Mouse (Mus musculus) Patski (cell line): ENCODE measurements around the gene Jph3. TPM values are rescaled to one million over a fixed set of nuclear protein-coding genes. Genes with fewer than 3 reads are reported as not detected.

Source experiments
- ATAC-seq: fragments of 100-300 bp; one replicate; pipeline ENCODE4 v1.8.0; 2021
- CTCF ChIA-PET: fragments of 350-600 bp; sonication (Branson Sonifier 250); formaldehyde crosslinking; loops from one replicate; lab custom pipeline; 2022; ENCODE audit warnings: inconsistent platforms; lab: Charles Lee
- POLR2A ChIA-PET: fragments of 350-600 bp; sonication (Branson Sonifier 250); formaldehyde crosslinking; loops from one replicate; lab custom pipeline; 2022; ENCODE audit warnings: antibody characterized with exemption, inconsistent platforms; lab: Charles Lee
- DNase-seq: peaks from one replicate; pipeline ENCODE4 v3.0.0-alpha.2; 2011; ENCODE audit warnings: low read depth, low spot score
- H3K27me3 ChIP-seq: fragments of 371-371 bp; one replicate; pipeline ENCODE4 v1.5.1; 2021
- CTCF ChIP-seq: fragments of 100-300 bp; IDR thresholded peaks from one replicate; pipeline ENCODE4 v1.5.1; 2021
- in situ Hi-C: fragments of 300-500 bp; cut with MboI; formaldehyde crosslinking; loops from 3 replicates; pipeline ENCODE4 v1.11.1; 2018; ENCODE audit warnings: low pct_unique_long_range_greater_than_20kb, mixed read lengths
- polyA plus RNA-seq: library from polyadenylated mRNA; unstranded; gene quantifications from one replicate; pipeline ENCODE4 v1.2.3, GENCODE M21; 2021

Gene Jph3
- polyA plus RNA-seq, 1 experiment from 2014 or later = 0.04 TPM

DNA sequence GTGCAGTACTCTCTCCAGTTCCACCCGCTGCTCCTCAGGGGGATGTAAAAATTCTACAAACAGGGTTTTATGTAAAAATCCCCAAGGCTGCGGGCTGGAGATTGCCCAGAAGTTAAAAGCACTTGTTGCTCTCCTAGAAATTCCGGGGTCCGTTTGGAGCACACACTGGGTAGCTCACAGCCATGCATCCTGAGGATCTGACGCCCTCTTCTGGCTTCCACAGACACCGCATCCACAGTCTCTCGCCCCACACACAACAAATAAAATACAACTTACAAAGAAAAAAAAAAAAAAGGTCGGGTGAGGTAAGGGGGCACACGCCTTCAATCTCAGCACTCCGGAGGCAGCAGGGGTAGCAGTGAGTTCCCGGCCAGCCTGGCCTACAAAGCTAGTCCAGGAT, 78.6 kb downstream of the Jph3 start:
- ATAC-seq (no peak), DNase-seq (no peak)
- in situ Hi-C loops = no loop called here
- TF ChIP-seq CTCF = no peak
- no peaks in the 10 kb centered on the region for H3K27me3 ChIP-seq
- ChIA-PET POLR2A (no interaction called here), CTCF (no interaction called here)

DNA sequence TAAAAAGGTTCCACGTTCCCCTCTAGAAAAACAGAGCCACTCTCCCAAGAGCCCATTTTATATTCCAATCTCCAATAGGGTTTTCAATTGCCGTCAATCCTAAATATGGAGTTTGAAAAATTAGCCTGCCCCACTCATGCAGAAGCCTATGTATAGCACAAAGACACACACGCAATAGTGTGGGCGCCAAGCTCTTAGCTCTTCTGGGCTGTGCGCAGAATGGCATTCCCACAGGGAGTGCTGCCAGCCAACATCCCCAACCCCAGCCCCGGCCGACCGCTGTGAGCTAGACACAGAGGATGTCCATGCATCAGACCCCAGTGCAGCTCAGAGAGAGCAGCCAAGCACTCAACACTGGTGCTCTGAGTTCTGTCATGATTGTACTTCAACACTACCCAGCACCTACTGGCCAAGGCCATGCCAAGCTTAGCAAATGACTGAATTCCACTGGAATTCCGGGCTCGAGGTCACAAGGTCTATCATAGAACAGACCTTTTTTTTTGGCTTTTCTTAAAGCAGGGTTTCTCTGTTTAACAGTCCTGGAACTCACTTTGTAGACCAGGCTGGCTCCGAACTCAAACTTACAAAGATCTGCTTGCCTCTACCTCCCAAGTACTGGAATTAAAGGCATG, 80.2 kb downstream of the Jph3 start:
- POLR2A ChIA-PET = no interaction called here
- CTCF ChIA-PET = interaction anchor here (1.6 kb wide), 1 partner anchor 23 kb away, joined by 8 read pairs; no protein-coding TSS in a partner anchor
- DNase-seq = no peak
- no peak for ATAC-seq
- no peaks in the 10 kb centered on the region for H3K27me3 ChIP-seq
- TF ChIP-seq CTCF = no peak
- in situ Hi-C loops = no loop called here

DNA sequence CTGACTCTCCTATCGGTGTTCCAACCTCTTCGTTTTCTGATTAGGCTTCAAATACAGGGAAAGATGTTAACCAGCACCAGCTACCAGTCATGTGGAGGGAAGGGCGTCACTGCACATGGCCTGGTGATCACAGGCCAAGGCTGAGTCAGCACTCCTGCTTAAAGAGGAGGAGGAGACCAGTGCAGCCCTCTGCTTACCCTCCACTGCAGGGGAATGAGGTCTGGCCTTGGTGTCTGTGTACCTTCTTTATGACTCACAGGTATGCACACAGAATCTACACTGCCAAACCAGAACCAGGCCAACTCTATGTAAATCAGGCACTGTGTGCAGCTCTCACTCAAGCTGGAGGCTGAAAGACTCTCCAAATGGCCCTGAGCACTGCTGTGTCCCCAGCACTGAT, 82.1 kb downstream of the Jph3 start:
- no peaks in the 10 kb centered on the region for H3K27me3 ChIP-seq
- ChIA-PET CTCF (no interaction called here), POLR2A (no interaction called here)
- no peak for TF ChIP-seq CTCF
- no peak for ATAC-seq
- in situ Hi-C loops = no loop called here
- DNase-seq = no peak

DNA sequence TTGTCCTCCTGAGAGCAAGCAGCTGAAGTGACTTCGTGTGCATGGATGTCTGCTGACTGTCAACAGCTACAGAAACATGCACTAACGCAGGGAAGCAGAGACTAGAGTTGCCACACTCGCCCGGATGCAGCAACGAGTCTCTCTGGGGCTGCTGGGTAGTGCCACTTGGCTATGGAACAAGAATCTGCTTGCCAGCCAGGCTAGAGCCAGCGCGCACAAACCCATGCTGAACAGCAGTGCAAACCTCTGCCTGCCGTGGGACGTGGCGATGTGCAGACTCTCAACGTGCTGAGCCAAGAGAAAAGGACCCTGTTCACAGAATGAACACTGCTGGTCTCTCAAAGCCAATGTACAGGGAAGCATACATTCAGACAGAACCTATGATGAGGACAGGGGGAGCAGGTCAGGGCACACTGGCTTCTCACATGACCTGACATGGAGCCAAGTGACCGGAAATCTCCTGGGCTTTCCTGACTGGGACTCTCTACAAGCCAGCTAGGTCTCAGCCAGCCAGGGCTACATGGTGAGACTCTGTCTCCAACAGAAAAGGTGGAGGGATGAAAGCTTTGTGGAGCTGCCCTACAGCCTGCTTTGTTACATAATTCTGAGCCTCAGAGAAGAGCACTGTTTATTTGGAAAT, 82.6 kb downstream of the Jph3 start:
- ChIA-PET POLR2A (no interaction called here), CTCF (no interaction called here)
- no peak for TF ChIP-seq CTCF
- DNase-seq (no peak), ATAC-seq (no peak)
- in situ Hi-C loops = no loop called here
- H3K27me3 ChIP-seq = no peaks in the 10 kb centered on the region

DNA sequence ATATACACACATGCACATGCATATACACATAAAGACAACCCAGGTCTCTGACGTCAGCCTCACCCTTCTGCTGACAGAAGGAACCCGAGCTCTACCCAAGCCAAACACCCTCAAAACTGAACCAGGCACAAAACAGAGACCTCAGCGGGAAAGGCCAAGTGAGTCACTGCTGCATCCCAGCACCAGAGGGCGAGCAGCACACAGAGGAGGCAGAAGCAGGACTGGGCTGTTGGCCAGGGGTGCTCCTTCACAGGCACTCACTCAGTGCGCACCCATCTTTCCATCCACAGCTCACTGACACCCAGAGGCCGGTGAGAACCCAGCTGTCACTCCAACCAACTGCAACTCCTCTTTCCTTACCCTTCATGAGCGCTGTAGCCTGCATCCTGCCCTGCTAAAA, 88.8 kb downstream of the Jph3 start:
- ATAC-seq (no peak), DNase-seq (no peak)
- CTCF ChIA-PET = interaction anchor here (1.1 kb wide), 1 partner anchor 9 kb away, joined by 4 read pairs; no protein-coding TSS in a partner anchor
- no peaks in the 10 kb centered on the region for H3K27me3 ChIP-seq
- POLR2A ChIA-PET = interaction anchor here (0.7 kb wide), 1 partner anchor 17 kb away, joined by 3 read pairs; no protein-coding TSS in a partner anchor
- no peak for TF ChIP-seq CTCF
- in situ Hi-C loops = no loop called here

DNA sequence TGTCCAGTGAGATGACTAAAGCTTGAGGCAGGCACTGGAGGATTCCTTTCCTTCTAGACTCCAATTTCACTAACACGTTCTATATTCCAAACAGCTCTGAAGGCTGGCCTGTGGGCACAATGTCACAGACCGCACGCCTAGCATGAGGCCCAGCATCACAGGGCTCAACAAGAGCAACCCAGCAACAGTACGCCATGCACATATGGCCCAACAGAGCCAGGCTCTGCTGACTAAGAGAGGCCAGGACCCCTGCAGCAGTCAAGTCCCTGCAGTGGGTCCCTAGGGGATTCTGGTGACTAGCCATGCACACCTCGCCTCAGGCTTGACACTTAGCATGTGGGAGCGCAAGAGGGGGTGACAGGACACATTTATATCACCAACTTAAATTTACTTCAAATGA, 91.4 kb downstream of the Jph3 start:
- in situ Hi-C loops = no loop called here

DNA sequence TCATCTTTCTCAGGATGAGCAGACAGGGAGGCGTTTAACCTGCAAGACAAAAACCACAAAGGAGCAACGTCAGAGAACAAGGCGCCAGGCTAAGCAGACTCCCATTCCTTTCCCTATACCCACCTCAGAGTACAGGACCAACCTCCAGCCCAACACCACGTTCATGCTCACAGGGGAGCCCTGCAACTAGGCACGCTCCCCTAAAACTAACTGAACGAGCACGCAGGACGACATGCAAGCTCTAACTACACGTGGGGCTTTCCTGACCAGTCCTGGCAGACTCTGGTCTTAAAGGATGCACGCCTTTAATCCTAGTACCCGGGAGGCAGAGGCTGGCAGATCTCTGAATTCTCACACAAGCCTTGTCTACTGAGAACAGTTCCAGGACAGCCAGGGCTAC, 91.9 kb downstream of the Jph3 start:
- no peaks in the 10 kb centered on the region for H3K27me3 ChIP-seq
- CTCF ChIA-PET = interaction anchor here (1.9 kb wide), 1 partner anchor 10 kb away, joined by 6 read pairs; no protein-coding TSS in a partner anchor
- in situ Hi-C loops = no loop called here
- ATAC-seq = no peak
- DNase-seq = no peak
- no peak for TF ChIP-seq CTCF
- POLR2A ChIA-PET = no interaction called here

More for the DNA sequence above, 91.4 kb downstream of the Jph3 start:
- POLR2A ChIA-PET = no interaction called here
- no peak for TF ChIP-seq CTCF
- ATAC-seq = no peak
- no peak for DNase-seq
- CTCF ChIA-PET = interaction anchor here (1.9 kb wide), 1 partner anchor 11 kb away, joined by 6 read pairs; no protein-coding TSS in a partner anchor
- no peaks in the 10 kb centered on the region for H3K27me3 ChIP-seq

DNA sequence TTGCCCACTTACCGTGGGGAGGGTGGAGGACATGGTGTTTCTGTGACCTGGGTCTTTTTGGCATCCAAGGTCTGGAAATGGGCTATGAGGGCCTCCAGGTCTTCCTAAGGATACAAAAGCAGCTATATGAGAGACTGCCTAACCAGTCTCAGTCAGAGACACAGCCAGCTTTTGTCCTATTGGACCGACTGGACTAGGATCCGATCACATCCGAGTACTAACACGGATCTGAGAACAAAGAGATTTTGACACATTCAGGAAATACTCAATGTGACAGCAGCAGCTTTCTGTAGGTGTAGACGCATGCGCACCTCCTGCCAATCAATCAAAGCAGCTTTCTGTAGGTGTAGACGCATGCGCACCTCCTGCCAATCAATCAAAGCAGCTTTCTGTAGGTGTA, 92.3 kb downstream of the Jph3 start:
- TF ChIP-seq CTCF = no peak
- in situ Hi-C loops = no loop called here
- DNase-seq (no peak), ATAC-seq (no peak)
- POLR2A ChIA-PET = no interaction called here
- CTCF ChIA-PET = no interaction called here
- no peaks in the 10 kb centered on the region for H3K27me3 ChIP-seq

DNA sequence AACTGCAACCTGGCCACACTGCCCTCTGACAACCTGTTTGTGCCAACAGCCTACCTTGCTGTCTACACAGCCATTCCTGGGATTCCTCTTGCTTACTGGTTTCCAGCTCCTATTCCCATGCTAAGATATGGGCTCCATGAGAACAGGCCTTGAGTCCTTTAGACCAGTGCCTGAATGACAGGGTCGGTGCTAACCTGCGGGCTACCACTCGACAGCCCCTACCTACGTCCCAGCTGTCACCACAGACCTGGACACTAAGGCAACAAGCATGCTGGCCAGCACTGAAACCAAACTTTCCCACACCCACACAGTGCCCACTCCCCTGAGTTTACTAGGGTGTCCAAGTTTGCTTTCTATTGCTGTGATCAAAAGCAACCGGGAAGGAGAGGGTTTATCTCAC, 98.3 kb downstream of the Jph3 start:
- ATAC-seq (no peak), DNase-seq (no peak)
- ChIA-PET POLR2A (no interaction called here), CTCF (interaction anchor here (1.2 kb wide), 1 partner anchor 10 kb away, joined by 4 read pairs; no protein-coding TSS in a partner anchor)
- in situ Hi-C loops = no loop called here
- no peaks in the 10 kb centered on the region for H3K27me3 ChIP-seq
- no peak for TF ChIP-seq CTCF

DNA sequence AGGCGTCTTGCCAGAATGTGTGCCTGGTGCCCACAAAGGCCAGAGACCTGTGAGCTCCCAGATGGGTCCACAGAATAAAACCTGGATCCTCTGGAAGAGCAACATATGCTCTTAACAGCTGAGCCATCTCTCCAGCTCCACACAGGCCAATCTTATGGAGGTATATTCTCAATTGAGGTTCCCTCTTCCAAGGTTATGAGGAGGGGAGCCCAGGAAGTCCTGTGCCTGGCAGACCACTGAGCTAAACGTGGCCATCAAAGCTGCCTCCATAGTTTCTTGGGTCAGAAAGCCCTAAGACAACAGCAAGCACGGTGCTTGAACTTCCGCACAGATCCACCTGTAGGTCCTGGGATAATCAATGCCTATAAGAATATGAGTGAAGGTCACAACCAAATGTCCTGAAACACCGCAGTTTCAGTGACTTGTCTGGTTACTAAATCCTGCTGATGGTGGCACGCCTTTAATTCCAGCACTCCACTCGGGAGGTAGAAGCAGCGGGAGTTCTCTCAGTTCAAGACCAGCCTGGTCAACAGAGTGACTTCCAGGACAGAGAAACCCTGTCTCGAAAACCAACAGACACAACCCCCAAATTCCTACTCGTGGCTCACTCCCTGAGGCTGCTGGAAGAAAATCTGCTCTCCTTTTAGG, 99.1 kb downstream of the Jph3 start:
- no peak for ATAC-seq
- in situ Hi-C loops = no loop called here
- ChIA-PET POLR2A (no interaction called here), CTCF (interaction anchor here (1.2 kb wide), 1 partner anchor 10 kb away, joined by 4 read pairs; no protein-coding TSS in a partner anchor)
- TF ChIP-seq CTCF = no peak
- DNase-seq = no peak
- H3K27me3 ChIP-seq = no peaks in the 10 kb centered on the region
